Mouse (Mus musculus): ENCODE data around the gene Nutm1.

- no peak for TF ChIP-seq CTCF (IDR thresholded peaks at IDR 0.05 in 2 of 3, conservative IDR thresholded peaks at IDR 0.05 in 1 of 3; ENCODE audit: control insufficient read depth in 1 of 3, insufficient read depth in 1 of 3, low read depth in 2 of 3, low read length in 3 of 3, poor library complexity in 1 of 3, severe bottlenecking in 1 of 3)
- no peak for TF ChIP-seq MXI1 (IDR thresholded peaks at IDR 0.05; ENCODE audit: low read depth, low read length)
- no peak for TF ChIP-seq SIN3A (IDR thresholded peaks at IDR 0.05; ENCODE audit: low read length)
Measured at GRCm38 (mm10) chr2:112245307-112245706, 13.8 kb downstream of the Nutm1 start.
